Mouse (Mus musculus) bone marrow macrophage, adult 2 months (primary cell): ENCODE data around the gene Nomo1.

ENCODE experiments used
- CTCF ChIP-seq: IDR thresholded peaks from 2 replicates; pipeline ENCODE4 v1.5.1; 2012; ENCODE audit warnings: low read depth, mild to moderate bottlenecking, low read length, moderate library complexity
- POLR2A ChIP-seq: IDR thresholded peaks from 2 replicates; pipeline ENCODE4 v1.6.1; 2012; ENCODE audit warnings: mild to moderate bottlenecking, low read depth, low read length, borderline replicate concordance

DNA sequence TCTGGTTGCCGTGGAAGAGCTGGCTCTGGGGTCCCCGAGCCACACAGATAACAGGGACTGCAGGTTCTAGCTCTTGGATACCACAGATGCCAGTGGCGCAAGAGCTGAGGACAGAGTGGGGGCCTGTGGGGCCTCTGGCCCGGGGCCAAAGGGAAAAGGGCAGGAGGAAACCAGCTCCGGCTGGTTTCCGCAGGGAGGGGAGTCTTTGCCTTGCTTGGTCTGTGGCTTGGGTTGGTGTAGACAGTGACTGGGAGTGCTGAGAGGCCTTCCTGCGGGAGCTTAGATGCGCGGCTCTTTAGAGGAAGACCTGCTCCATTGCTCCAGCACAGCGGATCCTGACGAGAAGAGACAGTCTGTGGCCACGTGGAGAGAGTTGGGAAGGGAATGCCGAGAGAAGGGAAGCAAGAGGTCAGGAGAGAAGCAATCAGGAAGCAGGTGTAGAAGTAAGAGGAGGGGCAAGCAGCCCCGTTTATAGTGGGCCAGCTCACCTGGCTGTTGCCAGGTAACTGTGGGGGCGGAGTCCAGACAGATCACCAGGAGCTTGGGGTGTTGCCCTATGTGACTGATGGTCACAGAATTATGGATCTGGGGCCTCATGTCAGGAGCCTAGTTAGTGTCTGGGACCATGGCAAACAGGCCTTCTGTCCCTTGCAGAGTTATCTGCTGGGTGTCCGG, 51.5 kb downstream of the Nomo1 start:
- TF ChIP-seq CTCF (no peak), POLR2A (no peak)
